Mouse (Mus musculus): ENCODE results near the gene Rbbp4.

Gene Rbbp4

GRCm38 (mm10) chr4:129351111-129351510, 15.9 kb upstream of the Rbbp4 start:
- no peak for DNase-seq

GRCm38 (mm10) chr4:129350644-129351043, 15.5 kb upstream of the Rbbp4 start:
- peak in 1 of 2 experiments; percentile 24 for DNase-seq

DNA sequence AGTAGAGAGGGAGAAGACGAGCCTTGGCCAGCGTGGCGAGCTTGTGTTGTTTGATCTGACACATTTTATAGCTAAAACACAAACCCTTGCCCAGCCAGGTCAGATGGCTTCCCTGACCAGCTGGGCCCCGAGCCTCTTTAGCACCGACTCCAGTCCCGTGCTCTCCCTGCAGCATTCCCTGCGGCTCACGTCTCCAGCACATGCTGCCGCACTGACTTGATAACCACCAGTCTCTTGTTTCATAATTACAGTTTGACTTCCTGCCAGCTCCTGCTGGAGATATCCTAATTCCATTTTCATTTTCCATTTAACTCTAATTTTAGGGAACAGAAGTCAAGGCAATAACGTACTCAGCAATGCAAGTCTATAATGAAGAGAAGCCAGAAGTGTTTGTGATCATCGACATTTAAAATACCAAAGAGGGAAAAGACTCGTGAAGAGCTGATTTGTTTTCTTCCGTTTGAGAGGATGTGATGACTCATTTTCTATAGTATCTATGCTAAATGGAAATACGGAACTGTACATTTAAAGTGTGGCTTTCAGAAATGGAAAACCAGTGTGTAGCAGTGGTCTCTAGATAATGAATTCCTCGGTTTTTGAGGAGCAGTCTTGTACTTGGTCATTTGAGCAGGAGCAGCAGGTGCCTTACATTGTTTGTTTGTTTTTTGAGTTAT, 11.4 kb upstream of the Rbbp4 start:
- no peak for DNase-seq

DNA sequence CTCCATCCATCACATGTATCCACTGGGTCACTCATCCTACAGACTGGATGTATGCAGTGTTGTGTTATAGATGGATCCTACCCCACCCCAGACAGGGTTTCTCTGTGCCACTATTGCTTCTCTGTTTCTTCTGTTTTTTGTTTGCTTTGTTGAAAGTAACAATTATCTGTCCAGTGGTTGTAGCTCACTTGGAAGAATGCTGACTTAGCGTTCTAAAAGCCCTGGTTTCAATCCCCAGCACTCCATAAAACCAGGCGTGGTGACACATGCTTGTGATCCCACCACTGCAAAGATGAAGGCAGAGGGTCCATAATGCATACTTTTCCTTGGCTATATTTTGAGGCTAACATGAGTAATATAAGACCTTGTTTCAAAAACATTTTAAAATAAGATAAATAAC, 7.5 kb upstream of the Rbbp4 start:
- DNase-seq: no peak

DNA sequence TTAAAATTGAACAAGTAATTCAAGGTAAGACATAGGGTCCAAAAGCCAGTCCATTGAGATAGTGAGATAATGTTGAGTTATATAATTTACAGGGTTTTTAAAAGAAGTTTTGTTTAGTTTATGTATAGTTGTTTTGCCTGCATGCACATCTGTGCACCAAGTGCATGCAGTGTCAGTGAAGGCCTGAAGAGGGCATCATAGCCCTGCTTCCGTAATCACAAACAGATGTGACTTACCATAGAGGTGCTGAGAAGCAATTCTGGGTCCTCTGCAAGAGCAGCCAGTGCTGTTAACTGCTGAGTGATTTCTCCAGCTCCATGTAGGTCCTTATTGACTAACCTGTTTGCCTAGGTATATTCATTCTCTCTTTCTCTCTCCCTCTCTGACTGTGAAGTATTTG, 6.7 kb upstream of the Rbbp4 start:
- no peak for DNase-seq

DNA sequence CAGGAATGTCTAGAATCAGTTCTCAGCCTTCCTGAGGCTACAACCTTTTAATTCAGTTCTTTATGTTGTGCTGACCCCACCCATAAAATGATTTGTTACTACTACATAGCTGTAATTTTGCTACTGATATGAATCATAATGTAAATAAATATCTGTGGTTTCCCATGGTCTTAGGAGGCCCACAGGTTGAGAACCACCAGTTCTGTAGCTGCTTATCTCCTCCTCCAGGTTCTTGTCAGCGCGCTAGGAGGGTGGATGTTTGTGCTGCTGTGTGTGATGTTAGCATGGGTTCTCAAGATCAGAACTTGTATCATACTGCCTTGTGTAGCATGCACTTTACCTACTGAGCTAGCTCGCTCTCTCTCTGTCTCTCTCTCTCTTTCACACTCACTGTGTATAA, 4.6 kb upstream of the Rbbp4 start:
- DNase-seq: no peak

- DNase-seq: no peak
Measured at GRCm38 (mm10) chr4:129336291-129336690, 1.1 kb upstream of the Rbbp4 start.

- no peak for DNase-seq
Measured at GRCm38 (mm10) chr4:129334677-129335215, 424 bp downstream of the Rbbp4 start.

GRCm38 (mm10) chr4:129332846-129333245, 2.3 kb downstream of the Rbbp4 start:
- no peak for DNase-seq

DNA sequence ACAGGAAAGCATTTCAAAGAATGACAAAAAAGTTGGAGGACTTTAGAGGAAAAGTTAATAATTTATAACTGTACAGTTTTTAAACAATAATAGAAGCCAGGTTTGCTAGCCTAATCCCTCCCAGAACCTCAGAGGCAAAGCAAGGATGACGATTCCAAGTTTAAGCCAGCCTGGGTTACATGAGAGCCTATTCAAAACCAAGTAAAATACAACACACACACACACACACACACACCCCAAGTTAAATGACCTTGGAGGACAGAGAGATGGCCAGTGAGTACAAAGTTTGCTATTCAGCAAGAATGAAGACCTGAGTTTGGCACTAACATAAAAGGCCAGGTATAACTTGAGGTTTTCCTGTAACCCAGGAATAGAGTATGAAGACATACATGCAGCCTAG, 9.0 kb downstream of the Rbbp4 start:
- DNase-seq: no peak

DNA sequence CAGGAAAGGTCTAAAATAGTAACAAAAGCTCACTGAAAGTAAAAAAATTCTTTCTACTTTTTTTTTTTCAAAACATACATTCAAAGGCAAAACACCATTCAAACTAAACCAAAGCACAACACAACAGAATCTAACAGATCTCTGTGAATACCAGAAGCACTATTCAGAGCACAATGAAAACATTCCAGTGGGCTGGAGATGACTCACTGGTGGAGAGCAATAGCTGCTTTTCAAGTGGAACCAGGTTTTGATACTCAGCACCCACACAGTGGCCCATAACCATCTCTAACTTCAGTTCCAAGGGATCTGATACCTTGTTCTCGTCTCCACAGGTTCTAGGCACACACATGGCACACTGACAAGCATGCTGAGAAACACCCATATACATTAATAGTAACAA, 10.4 kb downstream of the Rbbp4 start:
- DNase-seq: no peak

DNA sequence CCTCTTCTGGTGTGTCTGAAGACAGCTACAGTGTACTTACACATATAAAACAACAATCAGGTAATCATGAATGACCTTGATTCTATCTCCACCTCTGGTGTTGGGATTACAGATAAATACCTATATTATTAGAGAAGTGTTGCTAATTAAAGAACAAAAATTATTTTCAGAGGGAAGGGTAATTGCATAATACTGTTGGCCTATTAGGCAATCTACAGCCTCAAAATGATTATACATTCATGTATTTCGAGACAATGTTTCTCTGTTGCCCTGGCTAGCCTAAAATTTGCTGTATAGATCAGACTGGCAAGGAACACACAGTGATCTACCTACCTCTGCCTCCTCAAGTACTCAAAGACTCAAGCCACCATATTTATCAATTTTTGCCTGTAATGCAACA, 11.7 kb downstream of the Rbbp4 start:
- DNase-seq: no peak

DNA sequence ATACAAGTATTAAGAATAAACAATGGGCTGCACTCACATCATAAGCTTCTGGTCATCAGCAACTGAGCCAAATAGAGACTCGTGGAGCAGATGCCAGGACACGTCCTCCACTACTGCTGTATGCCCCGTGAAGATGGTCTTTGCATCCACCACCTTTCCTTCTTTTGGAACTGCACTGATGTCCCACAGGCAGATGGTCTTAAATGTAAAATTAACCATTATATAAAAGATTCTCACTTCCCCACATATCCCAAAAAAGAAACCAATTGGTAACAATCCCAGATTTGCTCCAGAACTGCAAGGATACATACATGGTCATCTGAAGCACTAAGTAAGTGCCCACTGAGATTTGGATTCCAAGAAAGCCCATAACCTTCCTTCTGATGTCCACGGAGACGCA, 13.1 kb downstream of the Rbbp4 start:
- DNase-seq: no peak

DNA sequence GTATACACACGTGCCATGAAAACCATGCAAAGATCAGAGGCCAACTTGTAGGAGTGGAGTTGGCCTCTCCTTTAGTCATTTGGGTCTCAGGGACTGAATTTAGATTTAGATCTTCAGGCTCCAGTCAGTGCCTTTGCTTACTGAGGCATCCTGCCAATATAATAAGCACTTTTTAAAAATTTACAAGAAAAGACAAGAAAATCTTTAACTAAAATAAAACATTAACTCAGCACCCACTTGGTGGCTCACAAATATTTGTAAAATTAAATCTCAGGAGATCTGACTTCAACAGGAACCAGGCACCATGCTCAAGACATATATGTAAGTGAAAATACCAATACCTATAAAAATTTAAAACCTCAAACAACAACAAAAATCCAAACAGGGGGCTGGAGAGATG, 14.3 kb downstream of the Rbbp4 start:
- DNase-seq: no peak

- DNase-seq: no peak
Measured at GRCm38 (mm10) chr4:129313886-129314285, 21.3 kb downstream of the Rbbp4 start.

GRCm38 (mm10) chr4:129307936-129308335, 27.2 kb downstream of the Rbbp4 start:
- DNase-seq: no peak

DNA sequence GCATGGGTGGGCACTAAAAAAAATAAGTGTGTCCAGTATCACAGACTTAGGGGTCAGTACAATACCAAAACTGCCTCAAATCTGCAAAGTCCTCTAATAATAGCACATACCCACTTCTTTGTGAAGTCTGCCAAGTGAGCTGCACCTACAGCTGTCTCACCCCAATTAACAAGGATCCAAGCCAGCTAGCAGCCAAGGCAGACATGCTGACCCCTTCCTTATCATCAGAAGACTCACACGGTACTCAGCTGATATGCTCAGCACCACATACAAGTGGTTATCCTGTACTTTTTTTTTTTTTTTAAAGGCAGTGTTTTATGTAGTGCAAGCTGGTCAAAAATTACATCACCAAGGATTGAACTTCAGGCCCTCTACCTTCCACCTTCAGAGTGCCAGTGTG, 30.9 kb downstream of the Rbbp4 start:
- DNase-seq: no peak

GRCm38 (mm10) chr4:129303816-129304215, 31.4 kb downstream of the Rbbp4 start:
- DNase-seq: no peak

DNA sequence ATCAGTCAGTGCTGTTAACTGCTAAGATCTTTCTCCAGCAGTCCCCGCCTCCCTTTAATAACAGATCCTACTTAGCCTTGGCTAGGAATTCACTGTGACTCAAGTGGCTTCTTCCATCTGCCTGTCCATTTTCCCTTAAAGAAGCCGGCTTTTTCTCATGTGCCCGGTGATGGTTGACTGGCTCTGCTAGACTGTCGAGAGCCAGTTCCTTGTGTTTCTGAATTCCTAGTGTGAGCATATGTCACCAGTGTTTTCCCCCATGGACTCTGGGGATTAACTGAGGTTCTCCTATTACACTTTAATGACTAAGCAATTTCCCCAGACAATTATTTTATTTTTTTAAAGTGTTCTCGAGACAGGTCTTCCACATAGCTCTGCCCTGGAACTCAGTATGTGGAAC, 31.8 kb downstream of the Rbbp4 start:
- DNase-seq: no peak

- no peak for DNase-seq
Measured at GRCm38 (mm10) chr4:129299121-129299520, 36.0 kb downstream of the Rbbp4 start.

GRCm38 (mm10) chr4:129297724-129298123, 37.4 kb downstream of the Rbbp4 start:
- DNase-seq: no peak

DNA sequence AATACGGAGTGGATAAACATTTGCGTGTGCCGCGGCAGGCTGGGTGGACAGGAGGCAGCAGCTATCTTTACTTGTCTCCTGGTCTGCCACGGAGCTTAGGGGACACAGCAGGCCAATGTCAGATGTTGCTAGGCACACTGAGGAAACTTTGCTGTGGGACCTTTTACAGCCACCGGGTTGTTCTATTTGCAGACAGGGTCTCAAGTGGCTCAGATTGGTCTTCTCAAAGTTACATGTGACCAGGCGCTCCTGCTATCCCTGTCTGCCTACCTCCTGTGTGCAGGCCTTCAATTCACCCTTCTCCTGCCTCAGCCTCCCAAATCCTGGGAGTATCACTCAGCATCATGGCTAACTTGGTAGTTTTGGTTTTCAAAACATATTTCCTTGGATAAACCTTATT, 39.1 kb downstream of the Rbbp4 start:
- DNase-seq: no peak

DNA sequence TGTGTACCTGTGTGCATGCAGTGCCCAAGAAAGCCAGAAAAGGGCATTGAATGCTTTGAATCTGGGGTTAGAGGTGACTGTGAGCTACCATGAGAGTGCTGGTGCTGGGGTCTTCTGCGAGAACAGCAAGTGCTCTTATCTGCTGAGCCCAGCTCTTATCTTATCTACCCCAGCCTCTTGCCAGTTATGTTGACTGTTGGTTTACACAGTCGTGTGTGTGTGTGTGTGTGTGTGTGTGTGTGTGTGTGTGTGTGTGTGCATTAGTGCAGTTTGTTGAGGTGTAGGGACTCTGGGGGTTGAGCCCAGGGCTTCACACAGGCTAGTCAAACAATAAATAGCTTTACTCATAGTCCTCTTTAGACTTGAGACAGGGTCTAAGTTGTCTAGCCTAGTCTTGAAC, 40.0 kb downstream of the Rbbp4 start:
- no peak for DNase-seq

- DNase-seq: no peak
Measured at GRCm38 (mm10) chr4:129293702-129294101, 41.5 kb downstream of the Rbbp4 start.

- no peak for DNase-seq
Measured at GRCm38 (mm10) chr4:129292831-129293230, 42.3 kb downstream of the Rbbp4 start.
